Mouse (Mus musculus) cerebellum, adult 2 months (tissue): Measurements from ENCODE around the gene Ddx39b.

Experiments
- CTCF ChIP-seq: fragments of 200-500 bp; IDR thresholded peaks from 2 replicates; pipeline ENCODE4 v1.5.1; 2011; ENCODE audit warnings: low read depth, mild to moderate bottlenecking, control low read depth, low read length, moderate library complexity, borderline replicate concordance; ENCODE audit not compliant: insufficient read depth
- POLR2A ChIP-seq: fragments of 200-500 bp; IDR thresholded peaks from 2 replicates; pipeline ENCODE4 v1.6.1; 2011; ENCODE audit warnings: low read length, control low read depth, borderline replicate concordance; ENCODE audit not compliant: insufficient read depth

GRCm38 (mm10) chr17:35198946-35199345, 42.6 kb upstream of the Ddx39b start:
- no peak for TF ChIP-seq CTCF
- TF ChIP-seq POLR2A: no peak
